Mouse (Mus musculus): ENCODE measurements around the gene Fam98c.
"Not testable (repeated sequence)": the region's sequence is repeated elsewhere in the genome, so short reads cannot be mapped to it uniquely, and the experiment has no call there.

The Fam98c gene

DNA sequence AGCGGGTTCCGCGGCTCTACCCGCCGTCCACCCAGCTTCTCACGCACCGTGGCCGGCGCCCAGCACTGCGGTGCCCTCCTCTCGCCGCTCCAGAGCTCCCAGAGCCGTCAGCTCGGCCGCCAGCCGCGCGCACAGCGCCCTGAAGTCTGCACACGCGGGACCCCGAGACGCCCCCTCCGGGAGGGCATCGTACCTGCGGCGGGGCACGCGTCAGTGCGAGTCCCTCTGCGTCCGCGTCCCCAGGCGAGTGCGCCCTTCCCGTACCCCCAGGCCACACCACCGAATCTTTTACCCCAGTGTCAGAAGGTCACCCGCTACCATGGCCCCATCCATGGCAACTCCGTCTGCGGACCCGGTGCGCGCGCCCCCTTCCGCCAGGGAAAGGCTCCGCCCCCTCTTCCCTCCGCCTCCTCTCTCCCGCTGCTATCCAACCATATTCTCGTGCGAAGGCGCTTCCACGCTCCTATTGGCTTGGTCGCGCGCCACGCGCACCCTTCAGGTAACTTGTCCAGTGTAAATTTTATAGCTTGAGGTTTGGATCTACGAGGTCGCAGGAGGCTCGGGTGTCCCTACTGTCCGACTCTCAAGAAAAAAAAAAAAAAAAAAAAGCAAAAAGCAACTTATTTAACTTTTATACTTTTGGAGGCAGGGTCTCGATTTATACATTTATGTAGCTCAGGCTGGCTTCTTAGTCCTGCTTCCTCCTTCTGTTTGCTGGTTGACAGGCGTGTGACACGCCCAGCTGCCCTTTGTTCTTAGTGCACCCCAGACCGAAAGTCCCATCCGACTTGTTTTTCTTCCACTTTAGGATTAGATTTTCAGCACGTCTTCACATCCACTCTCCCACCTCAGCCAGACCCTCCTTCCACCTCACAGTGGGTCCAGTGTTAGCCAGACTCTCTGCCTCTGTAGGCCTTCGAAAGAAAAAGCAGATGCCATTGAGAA lies at the start of gene Fam98c:
Gene Fam98c (minus strand): TSS at position 397 of the 945 bp plus-strand sequence.
- peak; percentile 67 for DNase-seq (ENCODE audit: low read depth, low spot score)

DNA sequence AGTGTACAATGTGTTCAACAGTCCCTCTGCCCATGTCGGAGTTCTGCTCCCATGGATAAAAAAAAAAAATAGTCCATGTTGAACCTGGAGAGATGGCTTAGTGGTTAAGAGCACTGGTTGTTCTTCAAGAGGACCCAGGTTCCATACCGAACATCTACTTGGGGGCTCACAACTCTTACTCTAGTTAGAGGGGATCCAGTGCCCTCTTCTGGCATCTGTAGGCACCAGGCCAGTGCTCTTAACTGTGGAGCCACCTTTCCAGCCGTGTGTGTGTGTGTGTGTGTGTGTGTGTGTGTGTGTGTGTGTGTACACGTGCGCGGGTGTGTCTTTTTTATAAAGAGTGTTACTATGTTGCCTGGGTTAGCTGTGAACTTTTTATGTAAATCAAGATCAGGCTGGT lies 46.5 kb upstream of the Fam98c start:
- DNase-seq (ENCODE audit: low read depth, low spot score): no peak

DNA sequence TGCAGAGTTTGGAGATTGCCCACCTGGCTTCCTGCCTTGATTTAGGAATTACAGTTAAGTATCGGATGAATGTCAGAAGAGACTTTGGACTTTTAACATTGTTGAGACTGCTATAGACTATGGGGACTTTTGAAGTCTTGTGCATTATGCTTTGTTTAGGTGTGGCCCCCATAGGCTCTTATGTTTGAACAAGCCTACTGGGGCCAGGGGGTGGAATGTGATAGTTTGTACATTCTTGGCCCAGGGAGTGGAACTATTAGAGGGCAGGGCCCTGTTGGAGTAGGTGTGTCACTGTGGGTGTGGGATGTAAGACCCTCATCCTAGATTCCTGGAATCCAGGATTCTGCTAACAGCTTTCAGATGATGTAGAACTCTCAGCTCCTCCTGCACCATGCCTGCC lies 38.2 kb upstream of the Fam98c start:
- not testable (repeated sequence) for DNase-seq (ENCODE audit: low read depth, low spot score)

DNA sequence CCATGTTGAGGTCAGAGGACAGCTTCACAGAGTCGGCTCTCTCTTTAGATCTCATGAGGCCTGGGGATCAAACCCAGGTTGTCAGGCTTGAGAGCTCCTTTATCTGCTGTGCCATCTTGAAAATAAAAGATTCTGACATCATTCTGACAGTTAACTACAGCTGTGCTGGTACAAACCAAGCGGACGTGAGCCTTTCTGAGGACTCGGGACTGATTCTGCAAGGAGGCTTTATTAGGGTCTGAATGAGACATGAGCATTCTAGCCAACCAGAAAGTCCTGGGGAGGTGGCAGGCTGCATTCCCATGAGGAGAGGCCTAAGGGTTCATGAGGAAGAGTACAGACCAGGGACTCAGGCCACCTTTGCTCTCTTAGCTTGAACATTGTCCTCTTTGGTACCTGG lies 25.3 kb upstream of the Fam98c start:
- DNase-seq (ENCODE audit: low read depth, low spot score): not testable (repeated sequence)

DNA sequence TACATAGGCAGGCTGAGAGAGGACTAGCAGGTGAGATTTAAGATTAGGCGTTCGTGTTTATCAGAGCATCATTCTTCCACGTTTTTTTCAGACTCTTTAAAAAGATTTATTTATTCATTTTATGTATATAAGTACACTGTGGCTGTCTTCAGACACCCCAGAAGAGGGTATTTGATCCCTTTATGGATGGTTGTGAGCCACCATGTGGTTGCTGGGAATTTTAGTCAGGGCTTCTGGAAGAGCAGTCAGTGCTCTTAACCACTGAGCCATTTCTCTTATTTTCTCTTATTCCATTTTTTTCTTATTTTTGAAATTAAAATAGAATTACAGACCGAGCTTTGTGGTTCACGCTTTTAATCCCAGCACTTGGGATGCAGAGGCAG lies 24.8 kb upstream of the Fam98c start:
- DNase-seq (ENCODE audit: low read depth, low spot score): no peak

DNA sequence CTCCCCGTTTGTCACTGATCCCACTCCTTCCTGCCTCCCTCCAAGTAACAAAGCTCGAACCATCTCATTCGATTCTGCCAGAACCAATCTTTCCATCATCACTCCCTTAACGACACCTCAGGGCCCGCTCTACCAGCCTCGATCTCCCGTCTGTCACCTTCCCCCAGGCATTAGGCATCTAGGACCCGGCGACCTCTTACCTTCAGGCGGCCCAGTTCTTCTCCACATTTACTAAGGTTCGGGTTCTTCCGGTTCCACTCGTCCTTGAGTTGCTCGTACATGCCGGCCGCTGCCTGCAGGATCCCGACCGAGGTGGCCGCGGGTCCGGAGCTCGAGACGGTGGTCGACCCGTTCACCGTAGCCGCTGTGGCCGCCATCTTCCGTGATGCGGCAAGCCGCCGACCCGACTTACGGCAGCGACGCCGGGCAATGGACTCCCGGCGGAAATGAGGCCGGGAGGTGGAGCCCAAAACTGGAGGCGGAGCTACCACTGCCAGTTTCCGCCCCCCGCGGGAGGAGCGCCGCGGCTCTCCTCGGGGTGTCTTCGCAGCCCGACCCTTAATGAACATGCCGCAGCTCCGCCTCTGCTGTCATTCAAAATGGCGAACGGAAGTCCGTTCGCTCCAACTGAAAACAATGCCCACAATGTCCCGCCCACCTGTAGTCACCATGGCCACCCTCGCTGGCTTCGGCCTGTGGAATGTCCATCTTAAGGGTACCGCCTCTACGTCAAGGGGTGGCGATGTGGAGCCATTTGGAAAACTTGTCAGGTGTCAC lies 24.2 kb upstream of the Fam98c start, which contains the start of gene Psmd8:
Gene Psmd8 (minus strand): TSS at position 625 of the 777 bp plus-strand sequence.
- peak; percentile 96 for DNase-seq (ENCODE audit: low read depth, low spot score)

DNA sequence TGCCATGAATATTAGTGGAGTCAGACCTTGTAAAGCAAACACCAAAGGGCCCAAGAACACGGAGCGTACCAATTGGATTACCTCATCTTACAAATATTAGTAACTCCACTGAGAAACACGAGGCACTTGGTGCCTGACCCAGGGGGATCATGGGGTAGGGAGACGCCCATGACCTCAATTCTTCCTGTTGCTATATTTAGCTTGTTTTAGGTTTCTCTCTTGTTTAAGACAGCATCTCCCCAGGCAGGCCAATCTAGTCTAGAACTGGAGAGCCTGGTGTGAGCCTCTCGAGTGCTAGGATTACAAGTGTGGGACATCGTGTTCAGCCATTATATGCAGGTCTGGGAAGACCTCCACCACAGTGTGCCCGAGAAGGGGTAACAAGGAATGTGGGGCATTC lies 23.3 kb upstream of the Fam98c start:
- DNase-seq (ENCODE audit: low read depth, low spot score): no peak

DNA sequence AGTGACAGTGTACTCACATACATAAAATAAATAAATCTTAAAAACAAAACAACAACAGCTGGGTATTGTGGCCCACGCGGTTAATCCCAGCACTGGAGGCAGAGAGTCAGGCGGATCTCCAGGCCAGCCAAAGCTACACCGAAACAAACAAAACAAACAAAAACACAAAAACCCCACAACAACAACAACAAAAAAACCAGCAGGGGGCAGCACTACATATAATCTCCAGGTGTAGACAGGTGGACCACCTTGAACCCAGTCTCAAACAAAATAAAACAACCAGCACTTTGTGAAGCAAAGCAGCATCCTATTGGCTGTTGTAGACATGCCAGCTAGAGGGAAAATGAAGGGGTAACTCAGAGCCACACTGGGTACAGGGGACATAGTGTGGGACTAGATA lies 22.1 kb upstream of the Fam98c start:
- DNase-seq (ENCODE audit: low read depth, low spot score): no peak

DNA sequence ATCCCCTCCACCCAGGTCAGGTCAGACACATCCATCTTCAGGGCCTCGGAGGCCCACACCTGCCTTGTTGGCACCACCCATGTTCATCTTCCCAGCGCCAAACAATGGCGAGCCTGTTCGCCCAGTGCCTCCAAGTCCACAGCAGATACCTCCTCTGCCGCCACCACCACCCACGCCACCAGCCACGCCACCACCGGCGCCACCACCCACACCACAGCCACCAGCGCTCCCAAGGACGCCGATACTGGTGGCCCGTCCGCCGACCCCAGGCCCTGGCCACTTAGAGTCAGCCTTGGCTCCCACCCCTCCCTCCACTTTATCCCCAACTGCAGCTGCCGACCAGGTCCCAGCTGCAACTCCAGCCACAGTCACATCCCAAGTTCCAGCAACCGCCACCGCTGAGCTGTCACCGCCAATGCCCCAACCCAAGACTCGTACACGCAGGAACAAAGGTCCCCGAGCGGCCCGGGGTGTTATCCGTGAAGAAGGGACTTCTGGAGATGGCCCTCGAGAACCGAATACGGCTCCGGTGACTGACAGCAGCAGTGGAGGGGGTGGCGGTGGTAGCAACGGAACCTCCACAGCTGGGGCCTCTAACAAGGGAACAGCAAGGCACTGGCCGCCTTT lies 16.5 kb upstream of the Fam98c start:
- DNase-seq (ENCODE audit: low read depth, low spot score): no peak

DNA sequence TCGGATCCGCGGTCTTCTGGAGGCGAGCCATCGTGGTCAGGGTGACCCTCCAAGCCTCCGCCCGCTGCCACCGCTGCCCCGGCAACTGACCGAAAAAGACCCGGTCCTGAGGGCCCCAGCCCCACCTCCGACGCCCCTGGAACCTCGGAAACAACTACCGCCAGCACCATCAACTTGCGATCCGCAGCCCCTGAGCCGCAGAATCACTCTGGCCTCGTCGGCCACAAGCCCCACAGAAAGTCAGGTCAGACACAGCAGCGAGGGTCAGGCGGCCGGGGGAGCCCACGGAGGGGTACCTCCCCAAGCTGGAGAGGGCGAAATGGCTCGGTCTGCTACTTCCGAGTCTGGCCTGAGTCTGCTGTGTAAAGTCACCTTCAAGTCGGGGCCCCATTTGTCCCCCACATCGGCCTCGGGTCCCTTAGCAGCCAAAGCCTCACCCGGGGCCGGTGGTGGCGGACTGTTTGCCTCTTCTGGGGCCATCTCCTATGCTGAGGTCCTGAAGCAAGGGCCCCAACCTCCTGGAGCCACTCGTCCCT lies 15.6 kb upstream of the Fam98c start:
- no peak for DNase-seq (ENCODE audit: low read depth, low spot score)

DNA sequence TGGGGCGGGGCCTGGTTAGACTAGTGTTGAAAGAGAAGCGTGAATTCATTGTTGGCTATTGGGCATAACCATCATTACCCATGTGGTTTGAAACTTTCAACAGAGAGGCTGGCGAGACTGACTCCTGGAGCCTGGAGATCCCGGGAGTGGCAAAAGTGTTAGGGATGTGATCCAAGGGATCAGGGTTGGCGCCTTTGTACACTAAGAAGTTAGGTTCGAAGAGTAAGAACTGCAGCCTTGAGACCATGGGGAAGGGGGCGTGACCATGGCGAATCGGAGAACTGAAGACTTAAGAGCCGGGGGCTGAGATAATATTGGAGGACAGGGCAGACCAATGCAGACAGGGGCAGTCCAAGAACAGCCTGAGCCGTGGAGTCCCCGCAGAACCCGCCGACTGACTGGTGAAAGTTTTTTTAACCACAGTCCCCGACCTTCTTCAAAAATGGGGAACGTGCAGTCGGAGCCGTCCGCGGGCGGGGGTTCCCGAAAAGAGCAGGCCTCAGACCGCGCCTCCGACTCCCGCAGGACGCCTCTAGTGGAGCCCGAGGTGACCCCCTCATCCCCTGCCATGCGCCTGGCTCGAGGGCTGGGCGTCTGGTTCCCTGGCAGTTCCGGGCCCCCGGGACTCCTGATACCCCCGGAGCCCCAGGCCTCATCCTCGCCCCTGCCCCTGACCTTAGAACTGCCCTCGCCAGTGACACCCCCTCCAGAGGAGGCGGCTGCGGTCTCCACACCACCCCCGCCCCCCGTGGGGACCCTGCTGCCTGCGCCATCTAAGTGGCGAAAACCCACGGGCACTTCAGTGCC lies 14.9 kb upstream of the Fam98c start:
- no peak for DNase-seq (ENCODE audit: low read depth, low spot score)

DNA sequence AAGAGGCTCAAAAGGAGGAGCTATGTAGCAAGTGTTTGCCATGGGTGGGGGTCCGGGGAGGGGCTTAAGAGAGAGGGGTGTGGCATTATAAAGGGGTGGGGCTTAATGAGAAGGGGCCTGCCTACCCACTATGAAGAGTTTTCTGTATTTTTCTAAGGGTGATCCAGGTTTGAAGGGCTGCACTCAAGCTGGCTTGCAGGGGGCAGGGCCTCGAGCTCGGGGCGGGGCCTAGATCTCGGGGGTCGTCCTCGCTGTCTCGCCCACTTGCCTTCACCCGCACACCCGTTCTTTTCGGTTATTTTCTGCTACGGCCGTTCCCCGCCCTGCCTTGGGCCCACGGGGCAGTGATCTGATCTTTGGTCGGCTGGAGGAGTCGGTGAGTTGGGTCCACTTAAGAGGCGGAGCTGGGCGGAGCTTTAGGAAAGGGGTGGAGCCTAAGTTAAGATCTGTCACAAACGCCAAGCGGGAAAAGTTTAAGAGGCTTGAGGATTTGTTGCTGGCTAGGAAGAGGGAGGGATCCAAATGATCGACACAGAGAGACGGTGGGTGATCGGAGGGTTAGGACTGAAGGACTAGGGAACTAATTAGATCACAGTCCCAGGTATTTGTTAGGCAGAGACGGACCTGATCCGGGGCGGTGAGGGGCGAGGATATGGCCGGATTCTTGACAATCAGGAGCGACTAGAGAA lies 14.2 kb upstream of the Fam98c start, which contains the start of the genes Ggn and Spred3:
Gene Ggn (plus strand): TSS at position 145 of the 689 bp plus-strand sequence.
Gene Spred3 (minus strand): TSS at position 346 of the 689 bp plus-strand sequence.
- peak; percentile 44 for DNase-seq (ENCODE audit: low read depth, low spot score)

DNA sequence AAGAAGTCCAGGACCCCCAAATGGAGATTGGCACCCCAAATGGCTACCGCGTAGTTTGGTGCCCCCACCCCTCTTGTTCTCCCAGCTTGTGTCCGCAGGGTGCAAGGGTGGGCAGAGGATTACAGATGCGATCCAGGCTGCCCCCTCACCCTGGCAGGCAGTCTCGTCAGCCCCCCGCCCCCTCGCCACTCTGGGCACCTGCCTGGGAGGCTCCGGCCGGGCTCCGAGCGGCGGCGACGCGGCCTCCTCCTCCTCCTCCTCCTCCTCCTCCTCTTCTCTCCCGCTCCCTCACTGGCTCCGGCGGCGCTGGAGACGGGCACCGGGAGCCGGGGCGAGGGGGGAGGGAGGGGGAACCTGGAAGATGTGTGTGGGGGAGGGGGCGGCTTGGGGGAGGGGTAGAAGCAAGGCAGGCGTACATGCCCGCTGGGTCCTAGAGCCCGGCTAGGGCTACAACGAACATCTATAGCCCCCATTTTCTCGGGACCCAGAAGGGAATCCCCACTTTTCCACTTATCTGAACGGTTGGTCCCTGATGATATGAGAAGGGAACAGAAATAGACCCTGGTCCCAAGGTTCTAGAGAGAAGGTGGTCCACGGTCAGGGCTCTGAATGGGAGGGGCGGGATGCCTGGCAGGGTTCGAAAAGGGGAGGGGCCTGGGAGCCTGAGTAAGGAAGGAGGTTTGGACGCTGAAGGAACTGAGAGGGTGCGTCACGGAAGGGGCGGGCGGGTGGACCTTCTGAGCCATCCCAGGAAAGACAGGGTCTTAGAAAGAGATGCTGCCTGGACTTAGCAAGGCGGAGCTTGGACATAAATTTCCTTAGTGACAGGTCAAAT lies 13.4 kb upstream of the Fam98c start:
- DNase-seq (ENCODE audit: low read depth, low spot score): peak; percentile 83

DNA sequence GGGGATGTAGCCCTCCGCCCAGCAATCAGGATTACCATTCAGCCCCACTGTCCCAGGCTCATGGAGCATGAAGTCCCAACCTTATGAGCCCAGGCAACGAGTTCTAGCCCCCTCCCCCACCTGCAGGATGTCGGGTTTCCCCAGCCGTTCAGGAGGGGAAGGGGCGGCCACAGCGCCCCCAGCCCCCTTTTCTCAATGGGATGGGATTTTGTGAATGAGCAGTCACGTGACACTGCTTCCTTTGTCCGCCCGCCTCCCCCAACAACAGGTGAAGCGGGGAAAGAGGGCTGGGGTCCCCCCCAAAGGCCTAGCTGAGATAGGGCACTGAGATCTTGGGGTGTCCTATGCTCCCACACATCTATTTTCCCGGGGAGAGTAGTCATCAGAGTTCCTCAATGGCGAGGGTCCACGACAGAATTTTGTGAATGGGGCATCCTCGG lies 12.8 kb upstream of the Fam98c start:
- DNase-seq (ENCODE audit: low read depth, low spot score): no peak

DNA sequence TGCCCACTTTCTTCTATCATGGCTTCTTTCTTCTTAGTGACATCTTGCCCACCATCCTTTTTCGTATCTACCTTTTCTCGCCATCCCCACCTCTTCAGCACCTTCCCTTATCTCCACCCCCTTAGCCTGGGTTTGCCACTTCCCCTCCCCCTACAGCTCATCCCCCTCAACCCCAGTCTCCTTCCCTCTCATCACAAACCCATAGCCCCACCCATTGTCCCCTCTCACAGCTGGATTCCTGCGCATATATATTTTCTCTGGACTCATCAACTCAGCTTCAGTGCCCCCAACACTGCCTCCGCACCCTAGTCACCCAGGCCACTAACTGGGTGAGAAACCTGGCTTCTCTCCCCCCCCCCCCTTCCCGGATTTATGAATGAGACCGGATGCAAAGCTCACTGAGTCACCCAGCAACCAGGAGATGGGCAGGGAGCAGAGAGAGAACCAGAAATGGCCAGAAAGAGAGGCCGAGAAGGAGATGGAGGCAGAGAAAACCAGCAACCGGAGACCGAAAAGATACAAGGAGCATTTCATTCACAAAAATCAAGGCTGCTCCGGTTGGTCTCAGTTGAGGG lies 12.2 kb upstream of the Fam98c start:
- no peak for DNase-seq (ENCODE audit: low read depth, low spot score)

DNA sequence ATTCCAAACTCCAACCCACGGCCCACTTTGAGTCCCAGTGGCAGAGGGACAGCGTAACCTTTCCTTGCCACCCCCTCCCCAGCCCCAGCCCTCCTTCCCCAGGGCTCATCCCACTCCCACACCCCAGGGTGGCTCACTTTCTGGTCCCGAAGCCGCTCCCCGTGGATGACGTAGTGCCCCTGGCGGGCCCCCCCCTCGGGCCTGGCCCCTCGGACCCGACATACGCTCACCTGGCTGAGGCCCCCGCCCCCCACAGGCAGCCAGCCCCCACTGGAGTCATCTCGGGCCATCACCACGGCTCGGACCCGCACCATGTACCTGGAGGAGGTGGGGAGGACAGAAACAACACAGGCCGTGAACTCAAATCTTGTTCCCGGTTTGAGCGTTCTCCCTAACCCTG lies 11.6 kb upstream of the Fam98c start:
- no peak for DNase-seq (ENCODE audit: low read depth, low spot score)

DNA sequence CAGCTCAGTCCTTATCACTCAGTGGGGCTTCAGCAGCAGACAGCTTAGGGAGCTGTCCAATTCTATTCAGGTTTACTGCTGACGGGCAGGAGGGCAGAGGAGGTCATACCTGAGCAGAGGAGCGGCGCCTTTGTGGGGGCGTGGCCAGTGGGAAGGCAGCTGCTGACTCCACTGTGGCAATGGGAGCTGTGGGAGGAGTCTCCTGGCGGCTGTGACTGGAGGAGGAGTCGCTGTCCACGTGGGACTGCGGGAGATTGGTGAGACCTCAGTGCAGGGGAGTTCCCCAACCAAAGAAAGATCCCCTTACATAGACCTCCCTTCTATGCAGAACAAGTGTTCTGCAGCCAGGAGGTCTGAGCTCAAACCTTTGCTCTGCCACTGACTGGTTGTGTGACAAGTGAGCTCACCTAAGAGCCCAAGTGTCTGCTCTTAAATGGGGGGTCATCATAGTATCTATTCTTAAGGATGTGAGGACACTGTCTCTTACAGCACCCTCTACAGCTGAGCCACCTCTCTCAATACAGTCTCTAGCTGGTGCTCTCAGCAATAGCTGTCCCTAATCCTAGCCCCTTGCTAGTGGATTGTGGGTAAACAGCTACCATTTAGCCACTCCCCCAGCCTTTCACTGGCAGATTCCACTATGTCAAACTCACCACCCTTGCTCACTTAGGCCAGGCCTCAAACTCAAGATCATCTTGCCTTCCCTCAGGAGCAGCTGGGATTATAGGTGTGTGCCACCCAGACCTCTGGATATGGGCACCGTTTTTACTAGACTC lies 6.9 kb upstream of the Fam98c start:
- no peak for DNase-seq (ENCODE audit: low read depth, low spot score)

DNA sequence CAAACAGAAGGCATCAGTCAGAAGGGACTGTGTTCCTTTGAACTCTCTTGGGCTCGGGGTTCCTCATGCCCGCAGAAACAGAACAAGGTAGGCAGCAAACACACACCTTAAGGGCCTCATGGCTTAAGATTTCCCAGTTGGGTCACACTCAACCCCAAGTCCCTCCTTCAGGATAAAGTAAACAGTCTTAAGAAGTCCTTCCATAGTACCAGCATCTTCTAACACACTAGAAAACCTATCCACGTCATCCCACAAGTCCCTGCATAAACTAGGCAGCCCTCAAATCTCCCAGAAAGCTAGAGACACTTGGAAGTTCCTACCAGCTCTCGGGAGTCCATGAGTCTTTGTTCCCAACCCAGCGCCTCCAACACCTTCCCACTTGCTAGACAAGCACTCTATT lies 6.3 kb upstream of the Fam98c start:
- no peak for DNase-seq (ENCODE audit: low read depth, low spot score)
